Mouse (Mus musculus) heart, adult 2 months (tissue): ENCODE measurements around the gene Jak1. TPM values are rescaled to one million over a fixed set of nuclear protein-coding genes. Genes with fewer than 3 reads are reported as not detected.
A peak's percentile ranks its signal among the peaks of the same experiment; 100 is the strongest.

Experiments
- DNase-seq, 2 experiments: peaks; one replicate each; pipeline ENCODE4 v3.0.0; 2021
- H3K27ac ChIP-seq: fragments of 200-600 bp; 2 replicates; pipeline ENCODE4 v1.8.1; 2022
- H3K27me3 ChIP-seq: fragments of 200-500 bp; 2 replicates; pipeline ENCODE4 v1.6.1; 2012; ENCODE audit warnings: mild to moderate bottlenecking, low read length, inconsistent platforms, mixed read lengths; ENCODE audit not compliant: control insufficient read depth, insufficient read depth
- H3K36me3 ChIP-seq: fragments of 200-500 bp; 2 replicates; pipeline ENCODE4 v1.6.1; 2012; ENCODE audit warnings: low read length, inconsistent platforms; ENCODE audit not compliant: control insufficient read depth, insufficient read depth
- H3K4me1 ChIP-seq: fragments of 200-500 bp; 2 replicates; pipeline ENCODE4 v1.6.1; 2011; ENCODE audit warnings: low read length; ENCODE audit not compliant: control insufficient read depth, insufficient read depth
- H3K4me3 ChIP-seq: fragments of 200-600 bp; 2 replicates; pipeline ENCODE4 v1.8.1; 2022
- H3K79me2 ChIP-seq: fragments of 200-500 bp; replicated peaks from 2 replicates; pipeline ENCODE4 v1.6.1; 2012; ENCODE audit warnings: mild to moderate bottlenecking, inconsistent platforms, low read length, moderate library complexity, mixed read lengths; ENCODE audit not compliant: control insufficient read depth, insufficient read depth
- H3K9ac ChIP-seq: fragments of 200-500 bp; 2 replicates; pipeline ENCODE4 v1.6.1; 2012; ENCODE audit warnings: low read depth, mild to moderate bottlenecking, control low read depth, inconsistent platforms, low read length, mixed read lengths
- CTCF ChIP-seq: fragments of 200-600 bp; IDR thresholded peaks from 2 replicates; pipeline ENCODE4 v1.8.1; 2022; ENCODE audit warnings: antibody characterized with exemption, mild to moderate bottlenecking, moderate library complexity
- EP300 ChIP-seq: fragments of 200-500 bp; IDR thresholded peaks from 2 replicates; pipeline ENCODE4 v1.6.1; 2011; ENCODE audit warnings: low read depth, low read length, control low read depth; ENCODE audit not compliant: insufficient read depth
- POLR2A ChIP-seq: fragments of 200-500 bp; IDR thresholded peaks from 2 replicates; pipeline ENCODE4 v1.6.1; 2011; ENCODE audit warnings: mild to moderate bottlenecking, low read depth, low read length, control low read depth; ENCODE audit not compliant: insufficient read depth
- WGBS: fragments of 180-500 bp; shearing (Covaris S2); methylation state at CpG from one replicate; pipeline ENCODE4 v1.1.7; 2018; 5-methylcytosine and 5-hydroxymethylcytosine counted together
- intact Hi-C: fragments of 180-260 bp; cut with DNase I; formaldehyde crosslinking; loops from one replicate; pipeline ENCODE4 v1.15.1; 2025
- polyA plus RNA-seq: library from polyadenylated mRNA; depleted of rRNA; stranded (reverse); fragments of >200 nt; gene quantifications from 2 replicates; pipeline ENCODE4 v1.2.3, GENCODE M21; 2012
- total RNA-seq, 2 experiments: library from RNA; stranded (reverse); gene quantifications; 2 replicates each; pipeline ENCODE4 v1.2.3; 2021

Gene Jak1
- total and polyA plus RNA-seq, 3 experiments: 30.9 to 95.4 (median 86.7) TPM

DNA sequence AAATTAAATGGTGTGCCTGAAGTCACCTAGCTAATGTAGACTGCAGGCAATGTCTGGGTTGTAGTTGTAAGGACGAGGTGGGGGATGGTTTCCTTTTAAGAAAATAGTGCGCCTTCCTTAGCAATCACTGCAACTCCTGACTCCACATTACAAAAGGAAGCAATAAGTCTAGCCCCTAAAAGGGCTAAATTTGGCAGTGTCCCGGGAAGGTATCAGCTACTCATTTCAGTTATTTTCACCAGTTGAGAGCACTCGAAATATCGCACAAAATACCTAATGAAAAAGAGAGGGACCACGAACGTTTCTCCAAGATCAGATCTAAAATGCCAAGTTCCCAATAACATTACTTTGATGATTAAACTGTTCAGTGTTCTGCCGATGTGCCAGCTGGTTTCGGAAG, 28.6 kb upstream of the Jak1 start:
- no peak for TF ChIP-seq CTCF
- no peak for TF ChIP-seq POLR2A
- TF ChIP-seq EP300: no peak
- DNase-seq: no peak
- Histone ChIP-seq H3K4me3 (peak overlapping the region; percentile 69), H3K27ac (no peak overlapping the region; the same call in 1 of the 2 replicates), H3K27me3 (no peaks in the 10 kb centered on the region), H3K9ac (no peak overlapping the region; the same call in 1 of the 2 replicates), H3K79me2 (no peaks in the 10 kb centered on the region), H3K4me1 (peaks cover 1% of the 10 kb centered on the region; the same call in 1 of the 2 replicates), H3K36me3 (no peaks in the 10 kb centered on the region)
- intact Hi-C loops: loop anchor here (2.0 to 5.0 kb wide), 3 partner anchors 41 to 111 kb away; no protein-coding TSS in a partner anchor
- 69% methylated on average over 9 of the region's 9 CpGs for WGBS

DNA sequence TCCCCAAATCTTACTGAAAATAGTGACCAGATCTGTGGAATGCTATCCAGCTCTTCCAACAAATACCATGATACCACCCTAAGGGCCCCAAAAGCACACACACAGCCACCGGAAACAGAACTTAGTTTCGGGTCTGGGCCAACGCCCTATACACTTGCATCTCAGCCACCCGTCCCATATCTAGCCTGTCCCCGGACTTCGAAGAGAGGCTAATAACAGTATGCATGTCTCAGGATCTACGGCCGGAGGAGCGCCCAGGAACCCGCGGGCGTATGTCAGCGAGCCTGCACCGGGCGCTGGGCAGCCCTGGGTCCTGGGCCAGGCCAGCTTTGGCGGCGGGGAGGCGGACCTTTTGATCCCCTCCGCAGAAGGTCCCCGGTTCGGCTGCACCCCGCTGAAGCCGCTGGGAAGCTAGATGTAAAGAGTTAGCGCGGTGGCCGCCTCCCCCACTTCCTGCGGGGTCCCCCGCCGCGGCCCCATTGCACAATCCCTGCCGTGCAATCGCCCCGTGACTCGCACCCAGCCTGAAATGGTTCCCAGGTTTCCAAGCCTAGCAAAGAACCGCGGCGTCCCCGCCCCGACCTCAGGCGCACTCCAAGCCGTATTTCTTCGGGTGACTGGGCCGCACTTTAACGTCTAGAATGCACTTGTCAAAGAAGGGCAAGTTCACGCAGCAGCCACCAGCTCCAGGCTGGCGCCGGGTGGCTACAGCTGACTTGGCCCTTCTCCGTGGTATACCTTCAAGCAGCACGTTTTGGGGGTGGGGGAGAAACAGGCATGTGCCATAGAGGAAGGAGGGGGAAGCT, 27.9 kb upstream of the Jak1 start:
- Histone ChIP-seq H3K4me3 (peak overlapping the region; percentile 69), H3K9ac (peak overlapping the region; percentile 64), H3K36me3 (no peaks in the 10 kb centered on the region), H3K4me1 (peaks cover 1% of the 10 kb centered on the region; the same call in 1 of the 2 replicates), H3K79me2 (no peaks in the 10 kb centered on the region), H3K27ac (peak overlapping the region; percentile 89), H3K27me3 (no peaks in the 10 kb centered on the region)
- intact Hi-C loops: loop anchor here (1.0 to 5.0 kb wide), 4 partner anchors 28 to 110 kb away; partner anchors contain the start of gene Jak1
- TF ChIP-seq POLR2A (peak; percentile 23; the same call in 1 of the 2 replicates), EP300 (no peak)
- peak; percentile 86 to 87 for DNase-seq
- WGBS: 5% methylated on average over 49 of the region's 49 CpGs

GRCm38 (mm10) chr4:101292028-101292735, 27.1 kb upstream of the Jak1 start:
- intact Hi-C loops: loop anchor here (1.0 to 5.0 kb wide), 4 partner anchors 27 to 109 kb away; partner anchors contain the start of gene Jak1
- 3% methylated on average over 41 of the region's 41 CpGs for WGBS
- H3K27me3 ChIP-seq: no peaks in the 10 kb centered on the region

GRCm38 (mm10) chr4:101288292-101288691, 23.2 kb upstream of the Jak1 start:
- intact Hi-C loops: no loop called here

More at GRCm38 (mm10) chr4:101292028-101292735, 27.1 kb upstream of the Jak1 start:
- H3K36me3 ChIP-seq: no peaks in the 10 kb centered on the region
- H3K79me2 ChIP-seq: no peaks in the 10 kb centered on the region
- TF ChIP-seq POLR2A: peak; percentile 91
- TF ChIP-seq CTCF: peak; percentile 29; the same call in 1 of the 2 replicates
- TF ChIP-seq EP300: peak; percentile 75
- H3K27ac ChIP-seq: peak overlapping the region; percentile 89
- peaks cover 1% of the 10 kb centered on the region; the same call in 1 of the 2 replicates for H3K4me1 ChIP-seq
- peak overlapping the region; percentile 69 for H3K4me3 ChIP-seq
- H3K9ac ChIP-seq: peak overlapping the region; percentile 64
- peak; percentile 92 to 95 for DNase-seq

DNA sequence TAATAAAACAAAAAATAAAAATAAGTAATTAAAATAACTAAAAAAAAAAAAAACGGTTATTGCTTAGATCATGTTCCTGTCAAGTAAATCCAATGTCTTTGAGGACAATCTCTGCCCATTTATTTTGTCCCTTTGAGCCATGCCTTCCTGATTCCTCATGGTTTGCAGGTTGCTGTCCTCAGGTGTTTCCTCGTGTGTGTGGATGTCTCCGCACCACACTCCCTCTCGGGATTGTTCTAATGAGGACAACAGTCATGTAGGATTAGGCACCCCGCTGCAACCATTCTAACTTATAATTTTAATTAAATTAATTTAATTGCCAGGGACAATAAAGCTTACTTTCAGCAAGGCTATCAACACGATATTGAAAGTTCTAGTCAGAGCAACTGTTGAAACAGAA, 21.5 kb upstream of the Jak1 start:
- intact Hi-C loops: no loop called here
- Histone ChIP-seq H3K27ac (no peak overlapping the region), H3K4me1 (peaks cover 5% of the 10 kb centered on the region), H3K79me2 (no peaks in the 10 kb centered on the region), H3K36me3 (peaks cover 2% of the 10 kb centered on the region; the same call in 1 of the 2 replicates), H3K4me3 (no peak overlapping the region), H3K27me3 (no peaks in the 10 kb centered on the region), H3K9ac (no peak overlapping the region)
- DNase-seq: no peak
- TF ChIP-seq POLR2A (no peak), EP300 (no peak), CTCF (no peak)
- 87% methylated on average over 6 of the region's 6 CpGs for WGBS

More at GRCm38 (mm10) chr4:101288292-101288691, 23.2 kb upstream of the Jak1 start:
- Histone ChIP-seq H3K36me3 (peaks cover 2% of the 10 kb centered on the region; the same call in 1 of the 2 replicates), H3K27me3 (no peaks in the 10 kb centered on the region), H3K27ac (no peak overlapping the region), H3K4me1 (peaks cover 5% of the 10 kb centered on the region), H3K4me3 (no peak overlapping the region), H3K9ac (no peak overlapping the region), H3K79me2 (no peaks in the 10 kb centered on the region)
- DNase-seq: no peak
- WGBS: 95% methylated on average over 11 of the region's 11 CpGs
- TF ChIP-seq EP300: no peak
- TF ChIP-seq CTCF: no peak
- no peak for TF ChIP-seq POLR2A
